Mouse (Mus musculus): ENCODE data around the gene Ccnyl1.

- TF ChIP-seq CTCF (IDR thresholded peaks at IDR 0.05; ENCODE audit: low read depth) (no peak), EP300 (optimal IDR thresholded peaks at IDR 0.05) (no peak)
Observed at GRCm38 (mm10) chr1:64641069-64641468, 49.2 kb upstream of the Ccnyl1 start.

All from stomach, postnatal 0 days (tissue).